Mouse (Mus musculus) retina, embryonic 14.5 days (tissue): ENCODE data around the gene Rab37.

Source experiments
- DNase-seq: peaks from one replicate; pipeline ENCODE4 v3.0.0-alpha.2; 2015; ENCODE audit warnings: low spot score

Rab37 gene

GRCm38 (mm10) chr11:115167631-115168249 lies 76.5 kb downstream of the Rab37 start:
- DNase-seq, result no peak

GRCm38 (mm10) chr11:115169430-115169829 lies 78.2 kb downstream of the Rab37 start:
- DNase-seq, result no peak

DNA sequence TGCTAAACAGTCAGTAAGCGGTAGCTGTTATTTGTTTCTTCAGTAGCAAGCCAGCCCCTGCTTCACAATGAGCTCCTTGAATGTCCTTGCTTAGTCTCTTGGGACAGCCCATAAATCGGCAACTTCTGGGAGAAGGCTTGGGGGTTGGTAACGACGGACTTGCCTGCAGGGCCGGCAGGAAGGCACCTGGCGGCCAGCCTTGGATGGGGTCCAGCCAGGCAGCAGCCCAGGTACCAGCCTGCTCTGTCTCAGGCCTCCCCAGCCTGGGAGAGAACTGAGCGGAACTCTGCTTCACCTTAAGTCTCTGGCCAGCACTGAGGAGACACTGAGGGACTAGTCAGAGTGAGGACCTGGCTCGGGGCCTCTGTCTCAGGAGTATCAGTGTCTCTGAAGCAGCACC lies 79.9 kb downstream of the Rab37 start:
- DNase-seq, result no peak

DNA sequence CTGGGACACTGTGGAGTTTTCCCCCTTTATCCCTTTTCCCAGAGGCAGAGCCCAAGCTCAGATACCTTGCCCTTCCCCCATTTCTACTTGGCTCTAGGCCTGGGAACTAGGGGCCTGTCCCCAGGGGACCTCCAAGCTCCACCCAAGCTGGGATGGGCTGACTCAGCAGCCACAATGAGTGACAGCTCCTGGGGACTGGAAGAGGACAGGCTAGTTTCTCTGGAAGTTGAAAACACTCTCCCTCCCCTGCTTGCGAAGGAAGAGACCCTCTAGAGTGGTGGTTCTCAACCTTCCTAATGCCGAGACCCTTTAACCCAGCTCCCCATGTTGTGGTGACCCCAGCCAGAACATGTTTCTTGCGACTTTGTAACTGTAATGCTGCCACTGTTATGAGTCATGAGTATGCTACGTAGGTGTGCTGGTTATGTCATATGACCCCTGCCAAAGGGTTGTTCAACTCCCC lies 81.6 kb downstream of the Rab37 start:
- peak; percentile 72 for DNase-seq

DNA sequence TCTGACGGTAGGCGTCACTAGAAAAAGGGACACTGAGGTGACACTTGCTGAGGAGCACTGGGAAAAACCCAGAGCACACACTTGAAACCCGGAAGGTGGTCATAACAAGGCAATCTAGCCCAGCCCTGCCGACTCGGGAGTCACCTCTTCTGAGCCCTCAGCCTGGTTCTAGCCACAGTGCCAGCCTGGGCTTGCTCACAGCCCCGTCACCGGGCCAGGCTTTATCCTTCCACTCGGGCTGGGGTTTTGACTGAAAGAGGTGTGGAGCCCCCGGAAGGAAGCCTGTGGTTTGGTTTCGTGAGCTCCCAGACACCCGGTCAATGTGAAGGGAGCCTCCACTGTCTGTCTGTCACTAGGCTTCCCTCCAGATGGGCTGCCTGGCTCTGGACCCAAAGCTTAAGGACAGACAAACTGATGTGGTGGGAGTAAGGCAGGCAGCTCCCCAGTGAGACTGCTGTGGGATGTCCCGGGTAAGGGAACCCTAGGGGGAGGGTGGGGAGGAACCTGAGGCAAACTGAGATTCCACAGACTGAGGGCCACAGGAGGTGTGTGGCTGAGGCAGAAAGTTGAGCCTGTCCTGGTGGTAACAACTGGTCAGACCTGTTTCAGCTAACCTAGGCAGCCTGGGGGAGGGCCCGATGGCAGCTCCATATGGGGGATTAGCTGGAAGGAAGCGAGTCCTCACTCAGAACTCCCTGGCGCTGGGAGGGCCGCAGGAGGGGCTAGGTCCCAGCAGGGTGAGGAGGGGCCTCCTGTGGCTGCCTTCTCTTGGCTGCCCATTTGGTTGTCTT lies 82.5 kb downstream of the Rab37 start:
- DNase-seq, result no peak

DNA sequence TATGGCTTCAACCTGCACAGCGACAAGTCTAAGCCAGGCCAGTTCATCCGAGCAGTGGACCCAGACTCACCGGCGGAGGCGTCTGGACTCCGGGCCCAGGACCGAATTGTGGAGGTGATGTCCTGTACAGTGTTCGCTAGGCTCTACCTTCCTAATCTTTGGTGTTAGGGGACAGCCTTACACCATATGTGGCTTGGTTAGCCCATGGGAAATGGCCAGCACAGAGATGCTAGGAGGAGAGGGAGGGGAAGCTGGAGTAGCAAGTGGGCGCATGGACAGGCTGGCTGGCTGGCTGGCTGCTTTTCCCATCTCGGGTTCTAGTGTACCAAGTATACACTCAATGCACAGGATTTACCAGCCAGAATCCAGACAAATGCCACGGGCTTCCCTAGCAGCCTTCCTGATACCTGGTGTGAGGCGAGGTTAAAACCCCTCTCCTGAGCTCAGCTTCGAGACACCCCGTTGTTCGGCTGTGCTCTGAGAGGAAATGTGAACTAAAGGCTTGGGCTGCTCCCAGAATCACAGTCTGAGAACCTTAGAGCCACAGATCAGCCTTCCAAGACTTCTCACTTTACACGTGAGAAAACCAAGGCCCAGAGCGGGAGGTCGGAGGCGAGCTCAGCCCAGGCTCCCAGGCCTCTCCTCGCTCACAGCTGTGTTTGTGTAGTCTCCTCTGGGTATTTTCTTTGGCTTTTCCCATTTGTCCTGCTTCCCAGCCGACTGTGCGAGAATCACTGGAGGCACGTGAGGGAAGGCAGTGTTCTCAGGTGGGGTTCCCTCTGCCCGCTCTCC lies 85.4 kb downstream of the Rab37 start:
- no peak for DNase-seq

- no peak for DNase-seq
Observed at GRCm38 (mm10) chr11:115177559-115178195, 86.4 kb downstream of the Rab37 start.

DNA sequence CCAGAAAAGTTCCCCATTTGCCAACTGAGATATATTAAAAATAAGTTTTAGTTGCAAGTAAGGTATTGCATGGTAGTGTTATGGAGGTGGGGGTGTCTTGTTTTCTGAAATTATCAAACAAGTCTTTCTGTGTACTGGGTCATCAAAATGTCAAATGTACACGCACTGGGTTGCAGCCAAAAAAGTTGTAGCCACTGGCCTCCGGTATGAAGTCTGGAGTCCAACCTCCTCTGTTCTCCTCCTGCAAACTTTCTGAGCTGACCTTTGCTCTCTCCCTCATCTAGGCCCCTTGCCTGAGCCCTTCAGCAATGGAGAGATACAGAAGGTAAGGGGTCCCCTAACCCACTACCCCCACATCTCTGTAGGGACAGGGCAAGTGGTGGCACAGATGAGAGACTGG lies 87.5 kb downstream of the Rab37 start:
- DNase-seq, result no peak

GRCm38 (mm10) chr11:115179191-115179590 lies 88.0 kb downstream of the Rab37 start:
- DNase-seq, result no peak

DNA sequence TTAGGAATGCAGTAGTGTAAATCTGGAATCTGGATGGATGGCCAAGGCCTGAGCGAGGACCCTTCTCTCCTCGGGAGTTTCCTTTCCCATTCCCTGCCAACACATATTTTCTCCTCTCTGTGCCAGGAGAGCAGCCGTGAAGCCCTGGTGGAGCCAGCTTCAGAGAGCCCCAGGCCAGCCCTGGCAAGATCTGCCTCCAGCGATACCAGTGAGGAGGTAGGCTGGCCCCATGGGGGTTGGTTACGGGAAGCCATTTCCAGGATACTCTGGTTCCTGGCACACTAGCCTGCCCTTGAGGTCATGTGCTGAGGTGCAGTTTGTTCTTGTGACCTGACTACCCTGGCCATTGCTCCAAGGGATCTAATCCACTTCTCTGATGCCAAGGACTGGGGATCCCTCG lies 88.7 kb downstream of the Rab37 start:
- no peak for DNase-seq

GRCm38 (mm10) chr11:115181913-115182638 lies 90.8 kb downstream of the Rab37 start:
- peak; percentile 85 for DNase-seq

- DNase-seq, result no peak
Observed at GRCm38 (mm10) chr11:115184973-115185372, 93.7 kb downstream of the Rab37 start.

DNA sequence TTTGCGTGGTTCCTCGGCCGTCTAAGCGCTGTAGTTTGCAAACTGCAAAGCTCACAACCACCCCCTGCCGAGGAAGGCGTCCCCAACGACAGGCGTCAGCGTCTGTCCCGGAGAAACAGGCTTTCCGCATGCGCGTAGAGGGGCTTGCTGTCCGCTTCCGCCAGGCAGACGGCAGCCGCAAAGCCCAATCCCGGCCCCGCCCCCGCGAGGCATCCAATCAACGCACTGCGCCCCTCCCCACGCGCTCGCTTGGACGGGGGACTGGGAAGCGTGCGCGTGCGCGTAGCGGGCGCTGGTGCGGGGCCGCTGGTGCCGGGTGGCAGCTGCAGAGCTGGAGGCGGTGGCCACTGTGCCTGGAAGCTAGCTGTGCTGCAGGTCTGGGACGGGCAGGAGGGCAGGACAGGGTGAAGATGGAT lies 96.0 kb downstream of the Rab37 start, which contains the start of gene Tmem104:
Gene Tmem104 (plus strand): TSS at position 264 of the 416 bp plus-strand sequence.
- peak; percentile 100 for DNase-seq

- no peak for DNase-seq
Observed at GRCm38 (mm10) chr11:115187693-115188092, 96.5 kb downstream of the Rab37 start, which contains the start of gene Nat9. Gene Nat9 (minus strand): TSS chr11:115187859.

DNA sequence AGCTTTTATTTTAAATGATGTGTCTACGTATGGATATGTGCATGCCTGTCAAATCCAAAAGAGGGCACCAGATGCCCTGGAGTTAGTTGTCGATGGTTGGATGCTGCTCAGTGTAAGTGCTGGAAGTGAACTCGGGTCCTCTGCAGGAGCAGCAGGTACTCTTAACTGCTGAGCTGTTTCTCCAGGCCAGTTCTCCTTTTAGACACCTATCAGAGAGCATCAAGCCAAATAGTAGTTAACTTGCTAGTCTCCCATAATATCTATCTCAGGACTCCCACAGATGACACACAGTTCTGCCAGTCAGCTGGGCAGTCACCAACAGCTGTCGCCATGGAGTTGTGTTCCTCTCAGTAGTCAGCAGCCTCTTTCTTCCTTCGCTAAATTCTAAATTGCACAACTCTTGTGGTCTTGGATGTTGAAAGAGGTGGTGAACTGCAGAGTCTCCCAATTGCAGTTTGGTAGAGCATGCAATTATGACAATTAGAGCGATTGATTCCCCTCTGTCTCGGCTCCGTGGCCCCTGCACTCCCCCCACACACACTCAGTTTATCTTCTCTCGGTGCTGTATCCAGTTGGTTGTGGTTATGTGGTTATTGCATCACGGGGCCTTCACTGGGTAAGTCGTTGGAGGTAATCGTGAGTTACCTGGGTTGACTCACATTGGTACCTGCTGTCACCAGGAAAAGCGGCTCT lies 97.5 kb downstream of the Rab37 start:
- DNase-seq, result no peak

DNA sequence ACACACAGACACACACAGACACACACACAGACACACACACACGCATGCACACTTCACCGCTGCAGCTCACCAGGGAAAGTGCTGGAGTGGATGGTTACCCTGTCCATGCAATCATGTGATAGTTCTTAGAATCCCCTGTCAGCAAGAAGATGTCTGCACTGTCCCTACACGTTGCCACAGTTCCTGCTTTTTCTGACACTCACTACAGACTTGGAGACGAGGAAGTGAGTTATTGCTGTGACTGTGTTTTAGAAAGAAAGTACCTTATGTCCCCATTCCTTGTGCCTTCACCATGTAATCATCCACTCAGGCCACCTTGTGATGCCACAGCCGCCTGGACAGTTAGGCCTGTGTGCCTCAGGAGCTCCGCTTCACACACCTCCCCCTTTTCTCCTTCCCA lies 98.1 kb downstream of the Rab37 start:
- DNase-seq, result no peak

GRCm38 (mm10) chr11:115192180-115192579 lies 100.9 kb downstream of the Rab37 start:
- DNase-seq, result no peak

DNA sequence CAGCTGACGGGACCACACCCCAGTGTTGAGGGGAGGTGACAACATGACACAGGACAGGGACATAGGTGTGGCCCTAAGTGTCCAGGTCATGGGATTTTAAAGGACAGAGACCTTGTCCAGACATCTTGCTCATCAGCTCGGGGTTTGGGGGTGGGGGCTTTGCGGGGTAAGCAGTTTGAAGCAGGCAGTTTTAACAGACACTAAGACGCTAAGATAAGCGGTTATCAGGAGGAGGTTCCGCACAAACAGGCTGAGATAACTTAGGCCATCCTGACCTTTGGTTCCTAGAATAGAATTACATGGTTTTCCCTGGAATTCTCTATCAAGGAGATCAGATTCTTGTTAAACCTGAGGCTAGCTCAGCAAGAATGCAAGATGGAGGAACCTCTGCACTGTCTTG lies 103.5 kb downstream of the Rab37 start:
- DNase-seq, result no peak

DNA sequence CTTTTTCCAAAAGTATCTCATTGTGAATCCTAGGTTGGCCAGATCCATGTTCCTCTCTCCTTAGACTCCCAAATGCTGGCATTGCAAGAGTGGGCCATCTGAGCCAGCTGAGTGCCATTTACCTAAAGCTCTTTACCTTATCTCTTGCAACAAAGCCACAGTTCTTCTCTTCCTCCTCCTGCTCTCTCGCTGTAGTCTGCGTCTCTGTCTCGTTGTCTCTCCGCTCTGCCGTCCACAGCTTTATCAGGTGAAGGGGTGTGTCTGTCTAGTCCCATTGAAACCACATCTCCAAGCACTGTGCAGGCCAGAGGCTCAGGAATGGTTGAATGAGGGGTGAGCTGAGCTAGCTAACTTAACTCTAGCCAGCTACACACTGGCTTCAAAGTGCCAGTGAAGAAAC lies 104.7 kb downstream of the Rab37 start:
- DNase-seq, result no peak

GRCm38 (mm10) chr11:115197558-115197957 lies 106.3 kb downstream of the Rab37 start:
- DNase-seq, result no peak

GRCm38 (mm10) chr11:115198932-115199384 lies 107.7 kb downstream of the Rab37 start:
- no peak for DNase-seq
